Comparison of ENCODE assay signal across 25 mouse cellular contexts in genomic region chr5:3725491-3725890, GRCm38 (mm10).
A peak's percentile ranks its signal among the peaks of the same experiment; 100 is the strongest.
DNase-seq lines count a peak whose midpoint lies in the region; ATAC-seq lines count a peak whose summit lies in the region.
"Had no signal": no experiment of that assay in that cellular context is flagged by ENCODE, and none has a peak within 500 bp of the region (broad histone marks: within the 10 kb centered on the region; RNA-seq: fewer than 3 reads in every experiment).

No protein-coding gene starts in this region.

- no peaks in the 10 kb centered on the region for H3K9me3 ChIP-seq in hindbrain, embryonic 13.5 days
- H3K9me3 ChIP-seq: embryonic facial prominence, embryonic 13.5 days; embryonic facial prominence, embryonic 15.5 days; forebrain, embryonic 10.5 days; forebrain, embryonic 12.5 days; G1E had no signal

- WGBS in hindbrain, embryonic 13.5 days = 88% methylated on average over 1 of the region's 1 CpGs

- H3K27me3 ChIP-seq in hindbrain, embryonic 13.5 days = no peaks in the 10 kb centered on the region
- H3K27me3 ChIP-seq: CH12.LX; embryonic facial prominence, embryonic 13.5 days; embryonic facial prominence, embryonic 15.5 days; forebrain, embryonic 12.5 days; Patski had no signal

- H3K9ac ChIP-seq in hindbrain, embryonic 13.5 days = no peak overlapping the region
- H3K9ac ChIP-seq: embryonic facial prominence, embryonic 13.5 days; embryonic facial prominence, embryonic 15.5 days; forebrain, embryonic 12.5 days had no signal

- ATAC-seq in hindbrain, embryonic 13.5 days (ENCODE audit: low FRiP score) = no peak
- no peak for ATAC-seq in activated CD4-positive, CD25-positive, alpha-beta regulatory T cell, adult 4 months
- ATAC-seq: CD4-positive, CD25-positive, alpha-beta regulatory T cell, adult 4 months; forebrain, embryonic 14.5 days; forebrain, embryonic 16.5 days; Patski had no signal

- H3K4me2 ChIP-seq in hindbrain, embryonic 13.5 days = no peak overlapping the region
- H3K4me2 ChIP-seq: embryonic facial prominence, embryonic 13.5 days; embryonic facial prominence, embryonic 15.5 days; forebrain, embryonic 12.5 days had no signal

- H3K4me3 ChIP-seq in hindbrain, embryonic 13.5 days = no peak overlapping the region
- H3K4me3 ChIP-seq: embryonic facial prominence, embryonic 13.5 days; embryonic facial prominence, embryonic 15.5 days; erythroblast, embryonic 14.5 days; forebrain, embryonic 10.5 days; forebrain, embryonic 12.5 days had no signal

- H3K27ac ChIP-seq in hindbrain, embryonic 13.5 days = no peak overlapping the region
- H3K27ac ChIP-seq: embryonic facial prominence, embryonic 13.5 days; embryonic facial prominence, embryonic 15.5 days; forebrain, embryonic 10.5 days; forebrain, embryonic 12.5 days had no signal

- DNase-seq in adrenal gland, adult 2 months = peak; percentile 70
- peak; percentile 68 for DNase-seq in adrenal gland, adult 8-10 months
- DNase-seq in adrenal gland, postnatal 14 days = peak; percentile 42
- DNase-seq in adrenal gland, postnatal 36 days = peak; percentile 30 to 65
- no peak for DNase-seq in lung, postnatal 36 days
- DNase-seq: cerebellum, adult 11 months; cerebellum, adult 18-20 months; cerebellum, adult 8-10 months; cerebellum, adult 9-11 months; cerebellum, postnatal 14 days; cerebellum, postnatal 36 days; embryo, embryonic 11 days had no signal

- H3K36me3 ChIP-seq in hindbrain, embryonic 13.5 days = peaks cover 31% of the 10 kb centered on the region

- no peaks in the 10 kb centered on the region for H3K4me1 ChIP-seq in hindbrain, embryonic 13.5 days (replicated peaks)
- H3K4me1 ChIP-seq: embryonic facial prominence, embryonic 13.5 days; embryonic facial prominence, embryonic 15.5 days; forebrain, embryonic 10.5 days; forebrain, embryonic 12.5 days had no signal
